Mouse (Mus musculus): ENCODE data around the gene Slpi.

DNA sequence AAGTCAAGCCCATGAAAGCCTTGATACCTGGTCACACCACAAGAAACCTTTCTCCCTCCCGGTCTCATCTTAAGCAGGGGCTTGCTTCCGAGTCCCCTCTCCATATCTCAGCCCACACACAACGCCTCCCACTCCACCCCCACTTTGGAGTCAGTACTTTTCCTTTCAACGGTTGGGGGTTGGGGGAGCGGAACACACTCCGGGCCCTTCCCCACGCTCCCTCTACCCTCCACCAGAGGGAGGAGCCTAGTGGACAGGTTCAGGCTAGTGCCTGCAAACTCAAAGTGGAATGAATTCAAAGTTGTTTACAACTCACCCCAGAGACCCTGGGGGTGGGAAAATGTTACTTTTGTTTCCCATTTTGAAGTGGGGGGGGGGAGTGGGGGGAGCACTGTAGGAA is 41.8 kb upstream of the Slpi start:
- TF ChIP-seq POLR2A (IDR thresholded peaks at IDR 0.05; ENCODE audit: control insufficient read depth, low read depth, low read length) (no peak), CTCF (IDR thresholded peaks at IDR 0.05; ENCODE audit: control insufficient read depth, insufficient read depth, insufficient replicate concordance, low read depth, low read length) (no peak)

Data from testis, adult 2 months (tissue).